In genomic region chr2:52809988-52810387, GRCm38 (mm10) we compare ENCODE assay signal across 27 mouse cellular contexts.
"Had no signal": no experiment of that assay in that cellular context is flagged by ENCODE, and none has a peak within 500 bp of the region (broad histone marks: within the 10 kb centered on the region; RNA-seq: fewer than 3 reads in every experiment).

No protein-coding gene starts in this region.

- H3K27me3 ChIP-seq: heart, embryonic 13.5 days; heart, embryonic 15.5 days; hindbrain, embryonic 12.5 days; hindbrain, embryonic 15.5 days; kidney, embryonic 15.5 days; limb, embryonic 13.5 days; limb, embryonic 15.5 days; liver, embryonic 12.5 days had no signal

- H3K9ac ChIP-seq: heart, embryonic 13.5 days; heart, embryonic 15.5 days; hindbrain, embryonic 12.5 days; hindbrain, embryonic 15.5 days; kidney, embryonic 15.5 days; limb, embryonic 13.5 days; limb, embryonic 15.5 days; liver, embryonic 12.5 days had no signal

- DNase-seq: gastrocnemius, adult 2 months; gastrocnemius, postnatal 10 days; gastrocnemius, postnatal 25 days; heart, adult 2 months; heart, postnatal 14 days; heart, postnatal 36 days; kidney, adult 11 months; kidney, adult 2 months; kidney, adult 9 months; kidney, postnatal 14 days; kidney, postnatal 36 days; layer of hippocampus, adult 9-11 months; layer of hippocampus, postnatal 36 days; left cerebral cortex, postnatal 4 days had no signal

- H3K4me2 ChIP-seq: heart, embryonic 11.5 days; heart, embryonic 13.5 days; heart, embryonic 15.5 days; hindbrain, embryonic 12.5 days; hindbrain, embryonic 15.5 days; kidney, embryonic 15.5 days; limb, embryonic 13.5 days; limb, embryonic 15.5 days; liver, embryonic 12.5 days had no signal

- H3K36me3 ChIP-seq: heart, embryonic 13.5 days; heart, embryonic 15.5 days; hindbrain, embryonic 10.5 days; hindbrain, embryonic 12.5 days; hindbrain, embryonic 15.5 days; kidney, embryonic 15.5 days; limb, embryonic 13.5 days; limb, embryonic 15.5 days; liver, embryonic 12.5 days had no signal

- ATAC-seq: hindbrain, postnatal 0 days; intestine, embryonic 16.5 days; liver, embryonic 12.5 days had no signal

- H3K27ac ChIP-seq: gastrocnemius, adult 2 months; heart, adult 2 months; heart, embryonic 13.5 days; heart, embryonic 15.5 days; hindbrain, embryonic 10.5 days; hindbrain, embryonic 12.5 days; hindbrain, embryonic 15.5 days; hindbrain, postnatal 0 days; kidney, embryonic 15.5 days; kidney, postnatal 0 days; limb, embryonic 13.5 days; limb, embryonic 15.5 days; liver, embryonic 12.5 days had no signal

- H3K9me3 ChIP-seq: heart, embryonic 13.5 days; heart, embryonic 15.5 days; hindbrain, embryonic 10.5 days; hindbrain, embryonic 12.5 days; hindbrain, embryonic 15.5 days; kidney, embryonic 15.5 days; limb, embryonic 13.5 days; limb, embryonic 15.5 days; liver, embryonic 12.5 days had no signal

- H3K4me1 ChIP-seq: heart, embryonic 15.5 days; hindbrain, embryonic 15.5 days; limb, embryonic 13.5 days; limb, embryonic 15.5 days; liver, embryonic 12.5 days had no signal

- H3K4me3 ChIP-seq: gastrocnemius, adult 2 months; heart, adult 2 months; heart, embryonic 13.5 days; heart, embryonic 15.5 days; hindbrain, embryonic 10.5 days; hindbrain, embryonic 12.5 days; hindbrain, embryonic 15.5 days; kidney, embryonic 15.5 days; limb, embryonic 13.5 days; limb, embryonic 15.5 days; liver, embryonic 12.5 days had no signal
